Mouse (Mus musculus): Measurements from ENCODE around the gene Cdk20. TPM values are rescaled to one million over a fixed set of nuclear protein-coding genes. Genes with fewer than 3 reads are reported as not detected.
"Not testable (repeated sequence)": the region's sequence is repeated elsewhere in the genome, so short reads cannot be mapped to it uniquely, and the experiment has no call there.

Gene Cdk20
- total RNA-seq, 1 experiment from 2014 or later = 4.6 TPM

DNA sequence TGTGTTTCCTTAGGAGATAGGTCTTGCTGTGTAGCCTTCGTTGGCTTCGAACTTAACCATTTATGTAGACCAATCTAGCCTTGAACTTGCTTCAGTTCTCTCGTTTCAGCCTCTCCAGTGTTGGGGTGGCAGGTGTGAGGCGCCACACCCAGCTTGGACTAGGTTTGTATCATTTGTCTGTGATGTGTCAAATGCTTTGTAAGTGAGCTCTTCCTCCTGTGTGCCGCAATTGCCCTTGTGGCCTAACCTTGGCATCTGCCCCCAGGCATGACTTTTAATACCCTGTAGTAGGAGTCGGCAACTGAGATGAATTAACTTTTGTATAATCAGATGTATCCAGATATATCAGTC is 9.5 kb upstream of the Cdk20 start:
- no peak for DNase-seq

DNA sequence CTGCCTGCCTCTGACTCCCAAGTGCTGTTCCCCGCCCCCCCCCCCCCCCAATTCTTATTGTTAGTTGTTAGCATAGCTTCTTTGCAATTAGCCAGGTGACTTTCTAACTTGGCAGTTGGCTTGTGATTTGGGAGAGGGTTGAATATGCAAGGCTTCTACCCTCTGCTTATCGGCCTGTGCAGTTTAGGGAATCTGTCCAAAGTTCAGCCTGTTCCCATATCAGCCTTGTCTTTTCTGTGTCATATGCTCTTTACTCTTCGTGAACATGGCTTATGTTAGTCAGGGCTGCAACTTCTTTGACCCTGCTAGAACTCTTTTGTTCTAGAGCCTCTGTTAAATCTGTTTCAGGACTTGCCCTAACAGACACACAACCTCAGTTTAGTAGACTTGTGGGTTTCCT is 7.8 kb upstream of the Cdk20 start:
- no peak for DNase-seq

DNA sequence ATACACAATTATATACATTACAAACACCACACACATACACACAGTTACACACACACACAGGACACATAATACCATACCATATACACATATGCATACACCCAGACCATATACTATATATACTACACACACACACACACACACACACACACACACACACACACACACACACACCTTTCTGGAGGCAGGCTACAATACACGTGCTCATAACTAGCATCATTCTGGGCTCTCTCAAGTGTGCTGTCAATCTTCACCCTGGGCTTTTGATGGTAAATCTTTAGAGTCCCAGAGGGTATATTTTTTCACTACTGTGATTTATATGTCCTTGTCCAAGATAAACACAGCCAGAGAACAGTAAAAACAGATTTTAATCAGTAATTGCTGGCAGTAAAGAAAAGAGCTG is 6.8 kb upstream of the Cdk20 start:
- no peak for DNase-seq

DNA sequence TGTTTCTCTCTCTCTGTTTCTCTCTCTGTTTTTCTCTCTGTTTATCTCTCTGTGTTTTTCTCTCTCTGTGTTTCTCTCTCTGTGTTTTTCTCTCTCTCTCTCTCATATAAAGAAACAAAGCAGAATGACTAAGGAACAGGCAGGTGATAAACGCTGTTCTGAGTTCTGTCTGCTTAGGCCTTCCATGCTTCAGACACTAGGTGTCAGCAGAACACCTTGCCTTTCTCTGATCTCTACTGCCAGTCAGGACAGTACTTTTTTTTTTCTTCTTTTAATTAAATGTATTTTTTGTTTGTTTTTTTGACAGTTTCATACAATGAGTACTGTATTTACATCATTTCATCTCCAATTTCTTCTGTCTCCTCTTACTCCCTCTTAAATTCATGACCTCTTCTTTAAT is 2.8 kb upstream of the Cdk20 start:
- DNase-seq = no peak

DNA sequence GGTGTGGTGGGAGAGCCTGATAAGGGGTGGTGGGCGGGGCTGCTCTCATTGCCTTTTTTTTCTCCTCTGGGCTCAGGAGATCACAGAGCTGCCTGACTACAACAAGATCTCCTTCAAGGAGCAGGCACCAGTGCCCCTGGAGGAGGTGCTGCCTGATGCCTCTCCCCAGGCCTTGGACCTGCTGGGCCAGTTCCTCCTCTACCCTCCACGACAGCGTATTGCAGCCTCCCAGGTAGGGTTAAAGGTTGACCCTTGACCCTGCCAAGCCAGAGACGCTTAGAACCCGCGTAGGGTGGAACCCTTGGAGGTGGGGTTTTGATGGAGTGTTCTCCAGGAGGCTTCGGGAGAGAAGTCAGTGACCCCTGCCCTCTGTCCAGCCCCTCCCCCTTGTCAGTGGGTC is 5.7 kb downstream of the Cdk20 start:
- no peak for DNase-seq

DNA sequence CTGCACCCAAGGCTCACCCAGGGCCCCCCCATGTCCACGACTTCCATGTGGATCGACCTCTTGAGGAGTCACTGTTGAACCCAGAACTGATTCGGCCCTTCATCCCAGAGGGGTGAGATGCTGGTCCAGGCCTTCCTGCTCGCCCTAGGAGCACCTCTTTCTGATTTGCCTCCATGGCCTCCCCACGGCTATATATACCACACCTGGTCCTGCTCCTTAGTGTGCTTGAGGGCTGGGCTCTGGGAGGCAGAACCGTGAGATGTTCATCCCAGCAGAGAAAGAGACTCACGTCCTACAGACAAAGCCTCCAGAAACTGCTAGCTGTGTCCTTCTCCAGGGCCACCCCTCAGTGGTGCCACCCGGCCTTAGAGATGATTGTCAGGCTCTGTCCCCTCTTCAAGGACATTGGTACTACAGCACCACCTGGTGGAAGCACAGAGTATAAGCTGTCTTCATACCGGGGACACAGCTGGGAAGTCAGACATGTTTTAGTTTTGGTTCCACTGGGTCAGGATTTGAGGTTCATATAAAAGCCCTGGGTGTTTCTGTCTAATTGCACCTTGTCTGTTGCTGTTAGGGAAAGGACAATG is 6.8 kb downstream of the Cdk20 start:
- DNase-seq = peak; percentile 55

DNA sequence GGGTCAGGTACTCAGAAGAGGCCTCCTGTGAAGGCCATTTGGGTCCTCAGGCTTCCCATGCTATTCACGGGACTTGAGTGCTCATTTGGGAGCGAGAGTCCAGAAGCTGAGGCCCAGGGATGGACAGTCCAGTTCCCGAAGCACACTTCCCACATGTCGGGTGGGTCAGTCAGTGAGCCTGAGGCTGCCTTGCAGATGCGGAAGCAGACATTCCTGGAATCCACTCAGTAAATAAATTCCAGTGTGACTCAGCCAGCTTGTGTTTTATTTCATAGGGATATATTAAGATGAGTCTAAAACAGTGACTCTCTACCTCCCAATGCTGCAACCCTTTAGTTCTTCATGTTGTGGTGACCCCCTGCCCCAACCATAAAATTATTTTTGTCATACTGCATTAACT is 7.4 kb downstream of the Cdk20 start:
- DNase-seq = no peak

DNA sequence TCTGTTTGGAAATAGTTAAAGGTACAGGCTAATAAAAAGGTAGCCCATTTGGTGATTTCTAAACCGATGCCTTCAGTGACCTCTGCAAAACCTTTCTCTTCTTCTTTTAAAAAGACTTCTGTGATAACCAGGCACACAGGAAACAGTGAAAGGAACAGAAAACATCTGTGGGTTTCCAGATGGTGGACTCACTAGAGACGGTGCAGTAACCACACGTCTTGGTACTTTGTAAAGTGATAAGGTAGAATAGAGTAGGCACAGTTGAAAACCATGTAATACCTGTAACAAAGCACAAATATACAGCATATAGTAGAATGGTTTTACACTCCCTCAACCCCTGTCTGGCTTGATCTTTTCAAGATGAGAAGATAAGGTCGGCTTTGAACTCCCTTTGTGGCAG is 8.5 kb downstream of the Cdk20 start:
- DNase-seq = no peak

DNA sequence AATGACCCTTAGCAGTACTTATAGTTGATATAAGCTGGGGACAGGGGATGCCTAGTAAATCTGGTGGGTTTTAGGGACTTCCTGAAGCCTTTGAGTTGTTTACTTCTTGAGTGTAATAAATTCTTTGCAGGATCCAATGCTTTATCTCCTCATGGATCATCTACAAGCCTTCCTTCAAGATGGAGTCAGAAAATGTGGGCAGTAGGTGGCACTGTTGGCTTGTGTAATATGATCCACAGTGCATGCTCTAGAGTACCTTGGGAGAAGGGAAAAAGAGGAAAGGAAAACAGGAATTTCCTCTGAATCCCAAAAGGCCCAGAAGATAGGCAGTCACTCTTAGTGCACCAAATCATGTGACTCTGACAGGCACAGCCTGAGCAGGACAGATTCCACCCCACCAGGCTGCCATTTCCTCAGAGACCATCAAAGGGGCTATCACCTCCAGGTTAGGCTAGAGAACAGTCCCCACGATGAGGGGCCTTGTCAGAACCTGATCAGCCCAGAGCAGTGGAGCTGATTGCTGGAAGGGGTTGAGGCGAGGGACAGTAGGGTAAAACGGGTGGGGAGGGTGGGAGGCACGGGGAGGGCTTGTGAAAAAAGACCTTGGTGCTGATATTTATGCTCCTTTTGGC is 11.3 kb downstream of the Cdk20 start:
- DNase-seq = peak; percentile 63

DNA sequence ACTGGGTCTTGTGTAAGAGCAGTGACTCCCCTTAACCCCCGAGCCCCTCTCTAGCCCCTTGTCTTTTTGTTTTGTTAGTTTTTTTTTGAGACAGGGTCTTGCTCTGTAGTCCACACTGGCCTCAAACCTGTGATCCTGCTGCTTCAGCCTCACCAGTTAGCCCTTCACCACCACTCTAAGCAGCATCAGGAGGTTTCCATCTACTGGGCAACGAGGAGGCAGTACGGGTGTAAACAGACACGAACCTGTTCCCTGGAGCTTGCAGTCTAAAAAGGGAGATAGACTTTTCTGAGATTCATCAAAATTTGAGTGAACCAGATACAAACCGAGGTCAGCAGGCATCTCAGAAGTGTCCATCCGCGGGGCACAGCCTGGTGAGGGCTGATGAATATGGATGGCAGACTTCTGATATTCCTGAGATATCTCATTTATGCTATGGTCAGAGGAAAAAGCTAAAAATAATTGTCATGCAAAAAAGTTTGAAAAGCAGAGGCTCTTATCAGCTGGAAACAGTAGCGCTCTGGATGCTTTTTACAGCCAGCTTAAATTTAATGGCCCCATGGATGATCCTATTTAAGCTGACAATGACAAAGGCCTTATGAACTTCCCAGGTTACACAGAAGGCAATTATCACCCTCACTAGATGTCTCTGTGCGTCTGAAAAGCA is 13.3 kb downstream of the Cdk20 start:
- no peak for DNase-seq

DNA sequence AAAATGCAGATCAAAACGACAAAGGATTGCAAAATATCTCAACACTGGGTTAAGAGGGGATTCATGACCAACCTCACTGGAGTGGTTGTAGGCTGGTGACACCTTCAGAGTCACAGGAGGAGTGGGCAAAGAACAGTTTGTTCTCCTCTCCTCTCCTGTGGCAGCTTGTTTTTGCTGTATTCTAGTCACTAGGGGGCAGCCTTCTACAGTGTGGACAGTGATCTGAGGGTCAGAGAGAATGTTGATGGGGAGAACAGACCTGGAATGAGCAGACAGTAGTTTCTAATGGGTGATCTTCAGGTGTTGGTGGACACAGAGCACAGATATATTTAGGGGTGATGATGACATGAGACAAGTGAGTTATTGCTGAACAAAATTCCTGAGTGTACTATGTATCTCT is 15.8 kb downstream of the Cdk20 start:
- DNase-seq = no peak

DNA sequence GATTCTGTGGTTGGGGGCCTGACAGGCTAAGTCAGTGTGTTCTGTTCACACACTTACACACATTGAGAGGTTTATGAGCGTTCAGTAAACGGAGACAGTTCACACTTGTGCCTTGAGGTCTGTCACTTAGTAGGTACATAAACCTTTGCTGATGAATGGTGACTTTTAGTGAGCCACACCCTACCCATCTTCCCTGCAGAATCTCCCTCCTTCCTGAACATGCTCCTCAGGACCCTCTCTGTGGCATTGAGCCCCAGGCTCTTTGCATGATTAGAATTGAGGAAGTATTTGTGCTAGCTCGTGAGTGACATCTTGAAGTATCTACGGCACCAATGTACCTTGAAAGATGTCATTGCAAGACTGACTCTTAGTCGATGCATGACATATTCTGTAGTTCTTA is 16.6 kb downstream of the Cdk20 start:
- no peak for DNase-seq

DNA sequence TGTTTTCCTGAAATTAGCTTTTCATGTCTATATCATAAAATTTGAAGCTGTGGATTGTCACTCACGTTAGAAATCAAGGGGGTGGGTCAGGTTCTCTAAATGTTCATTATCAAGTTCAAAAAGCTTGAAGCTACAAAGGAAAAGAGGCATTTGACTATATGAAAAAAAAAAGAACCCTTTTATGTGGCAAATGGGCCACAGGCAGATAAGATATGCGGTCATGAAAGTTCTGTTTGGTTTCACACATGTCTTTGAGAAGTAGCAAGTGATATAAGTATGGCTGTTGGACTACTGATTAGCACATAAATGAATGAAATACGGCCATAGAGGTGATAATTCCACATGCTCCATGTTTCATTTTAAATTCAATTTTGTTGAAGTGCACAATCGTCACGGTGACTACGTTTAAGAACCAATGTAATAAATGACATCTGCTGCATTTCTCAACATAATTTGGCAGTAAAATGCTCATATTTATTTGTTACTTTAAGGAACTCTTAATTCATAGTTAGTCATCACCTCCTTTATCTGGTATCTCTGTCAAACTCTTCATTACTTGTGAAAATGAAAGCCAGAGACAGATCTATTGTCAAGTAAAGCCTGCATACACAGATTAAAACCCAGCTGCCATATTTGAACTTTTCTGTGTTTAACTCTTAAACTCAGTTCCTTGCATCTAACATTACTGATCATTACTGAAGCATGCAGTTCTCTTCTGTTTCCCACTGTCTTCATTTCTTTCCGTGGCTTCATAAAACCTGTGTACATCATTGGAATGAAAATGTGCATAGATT is 18.1 kb downstream of the Cdk20 start:
- no peak for DNase-seq

DNA sequence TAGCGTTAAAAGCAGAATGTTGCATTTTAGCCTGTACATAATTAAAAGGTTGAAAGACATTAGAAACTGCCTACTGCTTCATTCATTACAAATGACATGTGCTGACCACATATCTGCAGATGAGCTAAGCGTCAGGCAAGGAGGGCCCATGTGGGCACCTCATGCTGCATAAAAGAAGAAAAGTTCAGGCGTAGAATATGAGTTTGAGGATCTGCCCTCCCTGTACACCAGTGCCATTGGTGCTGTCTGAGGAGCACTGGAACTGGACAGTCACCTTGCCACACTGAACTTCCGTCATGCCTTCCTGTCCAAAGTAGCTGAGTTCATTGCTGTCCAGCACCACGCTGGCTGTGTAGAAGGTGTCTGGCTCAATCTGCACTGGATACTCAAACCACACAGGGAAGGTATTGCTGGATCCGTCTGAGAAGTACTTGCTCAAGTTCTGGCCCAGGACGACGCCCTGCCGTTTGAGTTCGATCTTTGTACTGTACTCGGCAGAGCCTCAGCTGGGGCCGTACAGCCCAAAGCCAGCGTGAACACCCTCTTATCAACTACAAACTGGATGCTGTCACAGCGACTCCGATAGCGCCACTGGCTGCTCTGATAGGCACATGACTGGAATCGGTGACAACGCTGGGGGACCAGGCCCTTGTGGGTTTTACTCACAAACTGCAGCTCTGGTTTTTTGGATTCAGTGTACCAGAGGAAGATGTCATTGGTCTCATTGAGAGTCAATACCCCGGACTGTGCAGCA is 25.3 kb downstream of the Cdk20 start:
- not testable (repeated sequence) for DNase-seq

DNA sequence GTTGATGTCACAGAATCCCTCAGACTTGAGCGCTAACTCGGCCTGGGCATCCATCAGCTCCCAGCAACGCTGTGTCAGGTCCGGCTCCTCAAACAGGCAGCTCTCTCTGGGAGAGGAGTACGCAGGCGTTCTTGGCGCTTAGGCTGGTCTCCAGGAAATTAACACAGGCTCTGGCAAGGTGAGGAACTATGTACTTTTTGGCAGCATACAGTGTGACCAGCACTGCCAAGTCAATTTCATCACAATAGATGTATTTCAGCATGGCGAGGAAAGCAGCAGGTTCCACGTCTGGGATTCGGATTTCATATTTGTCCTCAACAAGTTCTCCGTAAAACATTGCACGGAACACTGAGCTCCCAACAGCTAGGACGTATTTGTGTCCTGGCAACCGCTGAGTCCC is 26.1 kb downstream of the Cdk20 start:
- no peak for DNase-seq

DNA sequence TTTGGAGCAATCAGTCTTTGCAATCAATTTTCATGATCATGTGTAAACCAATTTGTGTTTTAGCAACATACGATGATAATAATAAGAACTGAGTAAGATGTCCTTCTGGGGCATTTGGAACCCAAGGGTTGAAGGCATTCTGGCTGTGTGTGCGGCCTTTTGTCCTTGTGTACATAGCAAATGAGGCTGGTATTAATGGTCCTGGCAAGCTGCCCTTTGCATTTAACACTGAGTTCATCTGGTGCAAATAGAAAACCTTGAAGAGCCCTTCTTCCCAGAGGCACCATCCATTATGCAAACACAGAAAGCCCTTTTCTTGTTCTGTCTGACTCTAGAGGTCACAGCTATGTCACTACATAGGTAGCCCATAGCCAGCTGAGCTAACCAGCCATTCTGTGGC is 30.5 kb downstream of the Cdk20 start:
- no peak for DNase-seq

DNA sequence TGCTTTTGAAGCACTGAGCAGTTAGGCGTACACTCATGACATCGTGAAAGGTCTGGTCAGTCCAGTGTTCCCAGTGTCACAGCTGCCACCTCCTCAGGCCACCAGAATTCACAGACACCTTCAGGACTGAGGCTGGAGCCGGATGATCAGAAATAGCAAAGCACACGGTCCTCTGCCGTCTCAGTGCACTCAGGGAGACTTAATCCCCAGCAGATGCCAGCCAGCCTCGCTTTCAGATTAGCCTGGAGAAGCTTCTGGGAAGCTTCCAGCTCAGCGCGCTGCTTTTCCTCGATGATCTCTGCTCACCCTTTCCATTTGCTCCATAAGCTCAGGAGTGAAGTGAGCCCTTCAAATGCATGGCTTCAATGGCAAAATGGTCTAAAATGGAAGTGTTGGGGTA is 33.1 kb downstream of the Cdk20 start:
- no peak for DNase-seq

DNA sequence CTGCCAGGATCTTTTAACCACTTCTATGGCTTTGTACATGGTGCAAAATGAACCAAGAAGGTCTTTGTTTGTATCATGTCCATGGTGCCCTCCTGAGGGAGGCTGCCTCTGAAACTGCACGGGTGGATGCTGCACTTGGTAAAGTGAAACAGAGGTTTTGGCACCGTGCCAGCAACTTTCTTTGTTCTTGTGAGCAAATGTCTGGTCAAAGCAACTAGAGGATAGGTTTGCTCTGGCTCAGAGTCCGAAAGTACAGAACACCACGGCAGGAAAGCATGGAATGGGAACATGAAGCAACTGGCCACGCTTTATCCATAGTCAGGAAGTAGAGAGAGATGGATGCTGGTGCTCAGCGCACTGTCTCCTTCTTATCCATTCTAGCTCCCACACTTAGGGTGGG is 35.8 kb downstream of the Cdk20 start:
- peak; percentile 27 for DNase-seq

DNA sequence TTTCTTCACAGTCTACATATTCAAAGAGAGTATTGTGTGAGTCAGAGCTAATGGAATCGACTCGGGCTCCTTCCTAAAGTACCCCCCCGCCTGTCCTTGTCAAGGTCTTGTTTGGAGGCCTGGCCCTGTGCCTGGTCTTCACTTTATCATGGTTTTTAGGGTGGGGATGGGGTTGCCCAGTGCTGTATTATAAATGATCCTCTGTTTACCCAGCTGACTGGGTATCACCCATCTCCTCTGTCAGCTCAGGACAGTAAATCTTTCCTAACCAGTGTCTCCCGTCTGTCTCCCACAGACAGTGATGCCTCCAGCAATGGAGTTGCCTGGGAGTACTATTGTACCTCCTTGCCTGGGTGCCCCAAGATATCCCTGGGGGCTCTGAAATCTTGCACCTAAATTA is 45.9 kb downstream of the Cdk20 start:
- DNase-seq = peak; percentile 62

DNA sequence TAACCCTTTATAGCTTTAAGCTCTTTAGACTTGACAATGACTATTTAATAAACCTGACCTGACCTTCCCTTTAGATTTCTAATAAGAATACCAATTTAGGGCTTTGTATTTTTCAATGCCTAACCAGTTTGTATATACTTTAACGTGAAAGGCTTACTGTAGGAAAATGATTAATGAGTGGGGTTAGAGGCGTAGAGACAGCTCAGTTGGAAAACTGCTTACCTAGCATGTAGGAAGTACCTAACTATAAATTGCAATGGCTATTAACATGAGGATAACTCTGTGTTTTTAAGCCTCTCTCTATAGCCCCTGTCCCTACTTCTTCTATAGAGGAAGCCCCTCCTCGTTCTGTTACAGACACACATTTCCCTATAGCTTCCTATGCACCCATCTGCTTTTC is 47.8 kb downstream of the Cdk20 start:
- no peak for DNase-seq

DNA sequence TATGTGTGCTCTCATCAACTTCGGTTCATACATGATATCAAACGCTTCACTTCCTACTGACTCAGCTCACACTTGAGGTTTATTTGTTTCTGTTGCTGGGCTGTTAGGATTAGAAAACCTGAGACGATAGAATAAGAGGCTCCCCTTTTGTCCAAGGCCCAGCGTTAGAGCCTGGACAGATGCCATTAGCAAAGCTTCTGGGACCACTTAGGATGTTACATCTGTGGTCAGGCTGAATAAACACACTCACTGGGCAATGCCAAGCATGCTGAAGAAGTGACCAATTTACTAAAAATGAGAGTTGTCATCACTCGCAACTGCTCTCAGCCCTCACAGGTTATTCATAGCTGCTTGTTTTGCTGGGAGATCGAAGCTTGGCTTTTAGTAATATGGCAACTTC is 57.8 kb downstream of the Cdk20 start:
- DNase-seq = no peak
